Mouse (Mus musculus) cerebellum, adult 9-11 months (tissue): ENCODE results near the gene Rln3.

Source experiments
- DNase-seq: peaks from one replicate; pipeline ENCODE4 v3.0.0; 2022

The Rln3 gene

GRCm38 (mm10) chr8:83994030-83994429 lies 50.8 kb downstream of the Rln3 start:
- DNase-seq: no peak
